Mouse (Mus musculus) retina, adult 2 months (tissue): ENCODE measurements around the gene Galk1.

ENCODE experiments used
- DNase-seq: peaks from one replicate; pipeline ENCODE4 v3.0.0-alpha.2; 2012; ENCODE audit warnings: low read depth, low spot score

The Galk1 gene

DNA sequence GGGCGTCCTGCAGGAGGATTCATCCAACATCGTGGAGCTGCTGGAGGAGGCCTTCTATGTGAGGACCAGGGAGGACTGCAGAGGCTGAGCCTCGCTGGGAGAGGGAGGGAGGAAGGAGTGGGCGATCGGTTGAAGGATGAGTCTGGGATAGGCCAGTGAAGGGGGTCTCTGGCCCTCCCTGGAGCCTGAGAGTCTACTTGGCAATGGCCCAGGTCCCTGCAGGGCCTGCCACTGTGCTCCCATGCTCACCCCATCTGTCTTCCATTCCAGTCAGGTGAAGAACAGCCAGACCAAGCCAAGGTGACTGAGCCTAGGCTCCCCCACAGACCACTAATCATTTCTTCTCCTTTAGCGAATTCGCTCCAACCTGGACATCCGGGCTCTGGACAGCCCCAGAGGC lies 29.2 kb downstream of the Galk1 start:
- no peak for DNase-seq

DNA sequence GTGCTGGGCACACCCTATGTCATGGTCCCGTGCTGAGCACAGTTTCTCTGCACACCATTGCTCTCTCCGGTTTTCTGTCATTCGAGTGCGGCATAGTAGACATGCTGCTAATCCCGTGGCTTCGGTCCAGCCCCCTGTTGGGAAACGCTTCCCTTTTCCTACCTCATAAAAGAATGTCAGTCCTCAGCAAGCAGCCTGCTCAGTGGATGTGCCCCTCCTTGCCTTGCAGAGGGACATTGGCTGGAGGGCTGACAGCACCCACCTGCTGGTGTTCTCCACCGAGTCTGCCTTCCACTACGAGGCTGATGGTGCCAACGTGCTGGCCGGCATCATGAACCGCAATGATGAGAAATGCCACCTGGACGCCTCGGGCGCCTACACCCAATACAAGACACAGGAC lies 30.0 kb downstream of the Galk1 start:
- DNase-seq: no peak

GRCm38 (mm10) chr11:115975544-115975943 lies 37.0 kb downstream of the Galk1 start:
- DNase-seq: no peak

DNA sequence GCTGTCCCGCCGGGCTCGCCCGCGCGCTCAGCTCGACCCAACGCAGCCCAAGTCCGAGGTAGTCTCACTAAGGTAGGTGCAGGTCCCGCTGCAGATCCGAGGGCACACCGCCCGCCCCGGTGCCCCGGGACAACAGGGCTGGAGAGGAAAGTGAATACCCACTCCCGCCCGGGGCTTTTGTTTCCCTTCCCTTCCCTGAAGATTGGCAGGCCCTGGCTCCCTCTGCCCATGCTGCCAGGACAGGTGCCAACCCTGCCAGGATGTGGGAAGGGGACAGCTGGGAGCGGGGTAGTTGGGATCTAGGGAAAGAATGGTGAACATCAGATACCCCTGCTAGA lies 37.5 kb downstream of the Galk1 start:
- no peak for DNase-seq

GRCm38 (mm10) chr11:115974309-115975082 lies 38.0 kb downstream of the Galk1 start, which contains the start of gene Itgb4:
Gene Itgb4, plus strand, starts transcription at chr11:115974709.
- DNase-seq: no peak

DNA sequence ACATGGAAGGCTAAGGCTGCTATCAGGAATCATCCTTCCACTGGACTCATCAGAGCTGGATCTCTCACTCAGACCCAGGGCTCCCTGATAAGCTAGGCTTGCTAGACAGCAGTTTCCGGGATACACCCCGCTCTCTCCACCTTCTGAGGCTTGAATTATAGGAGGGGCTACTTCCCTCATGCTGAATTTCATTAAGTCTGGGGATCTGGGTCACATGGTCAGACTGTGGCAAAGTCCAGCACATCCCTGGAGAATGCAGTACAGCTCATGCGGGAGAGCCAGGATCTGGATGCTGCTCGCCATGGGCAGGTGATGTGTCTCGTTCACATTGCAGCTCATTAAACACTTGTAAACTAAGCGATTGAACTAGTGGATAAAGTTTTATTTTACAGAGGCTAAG lies 41.5 kb downstream of the Galk1 start:
- DNase-seq: no peak

DNA sequence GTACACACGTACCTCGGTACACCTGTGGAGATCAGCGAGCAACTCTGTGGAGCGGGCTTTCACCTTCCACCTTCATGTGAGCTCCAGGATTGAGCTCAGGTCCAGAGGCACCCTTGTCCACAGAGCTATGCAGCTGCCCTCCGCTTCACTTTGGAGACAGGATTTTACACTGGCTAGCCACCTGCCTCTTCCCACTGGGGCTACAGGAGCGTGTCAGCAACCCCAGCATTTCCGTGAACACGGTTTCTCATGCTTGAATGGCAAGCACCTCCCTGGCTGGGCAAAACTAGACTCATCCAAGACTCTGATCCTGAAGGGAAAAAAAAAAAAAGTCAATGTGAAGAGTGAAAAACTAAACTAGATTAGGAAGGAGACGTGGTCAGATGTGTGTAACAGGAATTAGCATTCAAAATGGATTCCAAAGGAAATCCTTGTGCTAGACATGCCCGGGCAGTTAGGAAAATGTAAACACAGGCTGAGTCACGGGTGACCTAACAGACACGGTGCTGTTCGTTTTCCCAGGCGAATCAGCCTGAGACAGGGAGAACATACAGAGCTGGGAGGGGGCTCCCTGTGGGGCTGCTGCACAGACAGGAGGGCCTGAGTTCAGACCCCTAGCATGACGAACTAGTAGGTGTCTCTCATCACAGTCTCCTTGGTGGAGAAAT lies 42.4 kb downstream of the Galk1 start:
- no peak for DNase-seq

GRCm38 (mm10) chr11:115968731-115969405 lies 43.7 kb downstream of the Galk1 start:
- DNase-seq: no peak

DNA sequence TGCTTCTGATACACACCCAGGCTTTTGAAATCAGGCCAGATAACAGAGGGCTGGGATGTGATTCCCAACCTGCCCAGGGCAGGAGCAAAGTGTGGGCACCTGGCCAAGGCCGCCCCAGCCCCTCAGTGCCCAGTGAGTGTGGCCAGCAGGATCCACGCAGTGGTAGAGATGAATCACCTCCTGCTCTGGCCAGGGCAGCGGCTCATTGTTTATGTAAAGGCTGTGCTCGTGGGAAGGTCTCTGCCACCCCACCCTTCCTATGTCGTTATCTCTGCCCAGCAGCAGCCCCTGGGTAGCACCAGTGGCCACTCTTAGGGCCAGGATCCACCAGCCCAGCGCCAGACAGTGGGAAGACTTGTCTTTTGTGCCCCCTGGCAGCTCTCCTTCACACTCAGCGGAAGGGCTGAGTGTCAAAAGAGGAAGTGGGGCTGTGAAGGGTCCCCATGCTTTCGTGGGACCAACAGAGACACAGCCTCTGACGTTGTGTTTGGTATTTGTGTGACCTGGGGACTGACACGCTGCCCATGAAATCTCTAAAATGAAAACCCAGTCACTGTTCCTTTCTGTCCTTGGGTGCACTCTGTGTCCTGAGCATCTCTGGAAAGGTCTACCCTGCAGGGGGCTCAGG lies 47.4 kb downstream of the Galk1 start:
- DNase-seq: no peak

GRCm38 (mm10) chr11:115962651-115963412 lies 49.7 kb downstream of the Galk1 start:
- no peak for DNase-seq

GRCm38 (mm10) chr11:115959018-115959417 lies 53.5 kb downstream of the Galk1 start:
- DNase-seq: no peak
